32 mouse cellular contexts compared by ENCODE assay signal in the genomic region with DNA sequence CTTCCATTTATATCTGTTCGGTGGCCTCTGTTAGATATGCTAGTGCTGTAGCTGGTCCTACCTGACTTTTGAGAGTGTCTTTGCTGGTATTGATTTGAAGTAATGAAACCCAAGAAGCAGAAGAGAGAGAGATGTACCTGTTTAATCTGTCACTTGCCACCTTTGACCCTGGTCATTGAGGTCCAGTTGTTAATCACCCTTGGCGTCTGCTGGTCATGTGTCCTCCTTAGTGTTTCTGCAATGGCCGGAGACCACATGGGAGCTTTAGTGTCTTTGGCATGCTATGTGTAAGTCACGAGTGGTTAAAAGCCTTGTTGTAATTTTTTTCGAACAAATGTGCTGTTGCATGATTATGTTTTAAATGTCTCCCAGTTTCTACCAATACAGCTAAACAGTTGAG.
"Had no signal": no experiment of that assay in that cellular context is flagged by ENCODE, and none has a peak within 500 bp of the region (broad histone marks: within the 10 kb centered on the region; RNA-seq: fewer than 3 reads in every experiment).

No protein-coding gene starts in this region.

- H3K27ac ChIP-seq: limb, embryonic 10.5 days; limb, embryonic 12.5 days; limb, embryonic 13.5 days; limb, embryonic 15.5 days; liver, embryonic 12.5 days; liver, embryonic 13.5 days; liver, embryonic 14.5 days; liver, embryonic 15.5 days; lung, embryonic 15.5 days; macrophage; midbrain, embryonic 10.5 days; midbrain, embryonic 12.5 days; midbrain, embryonic 13.5 days; midbrain, embryonic 15.5 days; neural tube, embryonic 12.5 days had no signal

- H3K9me3 ChIP-seq: limb, embryonic 10.5 days; limb, embryonic 12.5 days; limb, embryonic 13.5 days; limb, embryonic 15.5 days; liver, embryonic 12.5 days; liver, embryonic 13.5 days; liver, embryonic 15.5 days; lung, embryonic 15.5 days; megakaryocyte, embryonic 14.5 days; midbrain, embryonic 10.5 days; midbrain, embryonic 12.5 days; midbrain, embryonic 13.5 days; midbrain, embryonic 15.5 days; neural tube, embryonic 12.5 days had no signal

- ATAC-seq: liver, embryonic 12.5 days; liver, postnatal 0 days; lung, postnatal 0 days; midbrain, embryonic 13.5 days; midbrain, embryonic 15.5 days; midbrain, embryonic 16.5 days had no signal

- H3K9ac ChIP-seq: limb, embryonic 12.5 days; limb, embryonic 13.5 days; limb, embryonic 15.5 days; liver, embryonic 12.5 days; liver, embryonic 13.5 days; liver, embryonic 14.5 days; liver, embryonic 15.5 days; liver, postnatal 0 days; lung, embryonic 14.5 days; lung, embryonic 15.5 days; midbrain, embryonic 12.5 days; midbrain, embryonic 13.5 days; midbrain, embryonic 15.5 days; neural tube, embryonic 12.5 days had no signal

- H3K4me3 ChIP-seq: limb, embryonic 10.5 days; limb, embryonic 12.5 days; limb, embryonic 13.5 days; limb, embryonic 15.5 days; liver, embryonic 12.5 days; liver, embryonic 13.5 days; liver, embryonic 15.5 days; lung, embryonic 15.5 days; megakaryocyte, embryonic 14.5 days; midbrain, embryonic 10.5 days; midbrain, embryonic 12.5 days; midbrain, embryonic 13.5 days; midbrain, embryonic 15.5 days; myocyte; neural tube, embryonic 12.5 days had no signal

- H3K27me3 ChIP-seq: limb, embryonic 13.5 days; limb, embryonic 15.5 days; lung, embryonic 15.5 days; megakaryocyte, embryonic 14.5 days; midbrain, embryonic 13.5 days; midbrain, embryonic 15.5 days; neural tube, embryonic 12.5 days had no signal

- H3K4me2 ChIP-seq: limb, embryonic 12.5 days; limb, embryonic 13.5 days; limb, embryonic 15.5 days; liver, embryonic 11.5 days; liver, embryonic 12.5 days; liver, embryonic 13.5 days; liver, embryonic 15.5 days; lung, embryonic 14.5 days; lung, embryonic 15.5 days; midbrain, embryonic 11.5 days; midbrain, embryonic 12.5 days; midbrain, embryonic 13.5 days; midbrain, embryonic 15.5 days; neural tube, embryonic 12.5 days had no signal

- H3K36me3 ChIP-seq: limb, embryonic 10.5 days; limb, embryonic 12.5 days; limb, embryonic 13.5 days; limb, embryonic 15.5 days; liver, embryonic 12.5 days; liver, embryonic 13.5 days; liver, embryonic 15.5 days; lung, embryonic 15.5 days; midbrain, embryonic 10.5 days; midbrain, embryonic 12.5 days; midbrain, embryonic 13.5 days; midbrain, embryonic 15.5 days; neural tube, embryonic 12.5 days had no signal

- DNase-seq: left cerebral cortex, postnatal 4 days; liver; liver, embryonic 13.5 days; liver, postnatal 0 days; lung, adult 18-20 months; lung, adult 2 months; lung, embryonic 14.5 days; lung, postnatal 10 days; lung, postnatal 14 days; lung, postnatal 36 days; lung, postnatal 4 days; midbrain, embryonic 14.5 days had no signal
